Mouse (Mus musculus): ENCODE data around the gene Mylk. TPM values are rescaled to one million over a fixed set of nuclear protein-coding genes. Genes with fewer than 3 reads are reported as not detected.

The Mylk gene
- polyA plus RNA-seq, 1 experiment from 2014 or later: 3.0 TPM

- Histone ChIP-seq H3K4me3 (no peak overlapping the region), H3K4me1 (no peaks in the 10 kb centered on the region), H3K9me3 (0 out of 2 replicates have a peak, but pooled peaks cover 2% of the 10 kb centered on the region), H3K36me3 (replicated peaks) (peaks cover 35% of the 10 kb centered on the region), H3K27me3 (replicated peaks; ENCODE audit: low read depth, poor library complexity, severe bottlenecking) (peaks cover 16% of the 10 kb centered on the region), H3K27ac (replicated peaks) (no peak overlapping the region)
- 83% methylated on average over 5 of the region's 5 CpGs for WGBS
- no peak for DNase-seq (ENCODE audit: low spot score)
Observed at GRCm38 (mm10) chr16:35024300-35024699, 279.3 kb downstream of the Mylk start.

- WGBS: 96% methylated on average over 4 of the region's 4 CpGs
- H3K36me3 ChIP-seq (replicated peaks): peaks cover 44% of the 10 kb centered on the region
- DNase-seq (ENCODE audit: low spot score): no peak
- H3K9me3 ChIP-seq: 0 out of 2 replicates have a peak, but pooled peaks cover 2% of the 10 kb centered on the region
- H3K4me3 ChIP-seq: no peak overlapping the region
- H3K27ac ChIP-seq (replicated peaks): no peak overlapping the region
- no peaks in the 10 kb centered on the region for H3K4me1 ChIP-seq
- peaks cover 7% of the 10 kb centered on the region for H3K27me3 ChIP-seq (replicated peaks; ENCODE audit: low read depth, poor library complexity, severe bottlenecking)
Observed at GRCm38 (mm10) chr16:35025347-35025746, 280.3 kb downstream of the Mylk start.

- peaks cover 9% of the 10 kb centered on the region for H3K4me1 ChIP-seq
- no peak overlapping the region for H3K27ac ChIP-seq (replicated peaks)
- no peaks in the 10 kb centered on the region for H3K9me3 ChIP-seq
- peaks cover 69% of the 10 kb centered on the region for H3K36me3 ChIP-seq (replicated peaks)
- 94% methylated on average over 3 of the region's 3 CpGs for WGBS
- no peaks in the 10 kb centered on the region for H3K27me3 ChIP-seq (replicated peaks; ENCODE audit: low read depth, poor library complexity, severe bottlenecking)
- DNase-seq (ENCODE audit: low spot score): no peak
- no peak overlapping the region for H3K4me3 ChIP-seq
Observed at GRCm38 (mm10) chr16:35033241-35033640, 288.2 kb downstream of the Mylk start.

- Histone ChIP-seq H3K4me3 (no peak overlapping the region), H3K4me1 (peaks cover 15% of the 10 kb centered on the region), H3K36me3 (replicated peaks) (peaks cover 62% of the 10 kb centered on the region), H3K27ac (replicated peaks) (no peak overlapping the region), H3K9me3 (no peaks in the 10 kb centered on the region), H3K27me3 (replicated peaks; ENCODE audit: low read depth, poor library complexity, severe bottlenecking) (no peaks in the 10 kb centered on the region)
- DNase-seq (ENCODE audit: low spot score): no peak
- 78% methylated on average over 8 of the region's 8 CpGs for WGBS
Observed at GRCm38 (mm10) chr16:35033809-35034577, 289.0 kb downstream of the Mylk start.

- peaks cover 59% of the 10 kb centered on the region for H3K36me3 ChIP-seq (replicated peaks)
- H3K4me3 ChIP-seq: no peak overlapping the region
- H3K27ac ChIP-seq (replicated peaks): no peak overlapping the region
- no peaks in the 10 kb centered on the region for H3K27me3 ChIP-seq (replicated peaks; ENCODE audit: low read depth, poor library complexity, severe bottlenecking)
- peaks cover 17% of the 10 kb centered on the region for H3K4me1 ChIP-seq
- no peak for DNase-seq (ENCODE audit: low spot score)
- H3K9me3 ChIP-seq: no peaks in the 10 kb centered on the region
- 87% methylated on average over 5 of the region's 5 CpGs for WGBS
Observed at GRCm38 (mm10) chr16:35034971-35035370, 290.0 kb downstream of the Mylk start.

DNA sequence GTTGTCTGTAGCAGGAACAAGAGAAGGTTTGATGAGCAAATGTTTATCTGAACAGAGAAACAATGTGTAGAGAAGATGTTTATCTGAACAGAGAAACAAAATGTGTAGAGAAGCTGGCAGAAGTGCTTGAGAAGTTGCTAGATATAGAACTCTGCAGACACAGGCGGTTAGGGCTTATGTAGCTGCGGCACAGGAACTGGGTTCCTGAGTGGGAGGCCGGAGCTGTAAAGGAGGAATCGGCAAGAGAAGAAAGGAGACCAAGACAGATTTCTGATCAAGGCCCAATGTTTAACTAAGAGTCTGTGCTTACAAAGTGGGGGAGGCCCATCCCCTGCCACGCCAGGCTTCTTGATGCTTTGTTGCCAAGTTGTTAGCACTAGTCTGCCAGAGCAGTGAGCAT lies 291.7 kb downstream of the Mylk start:
- WGBS: 93% methylated on average over 5 of the region's 5 CpGs
- Histone ChIP-seq H3K4me3 (no peak overlapping the region), H3K27me3 (replicated peaks; ENCODE audit: low read depth, poor library complexity, severe bottlenecking) (no peaks in the 10 kb centered on the region), H3K4me1 (peaks cover 24% of the 10 kb centered on the region), H3K36me3 (replicated peaks) (peaks cover 62% of the 10 kb centered on the region), H3K27ac (replicated peaks) (no peak overlapping the region), H3K9me3 (no peaks in the 10 kb centered on the region)
- DNase-seq (ENCODE audit: low spot score): no peak

- no peaks in the 10 kb centered on the region for H3K27me3 ChIP-seq (replicated peaks; ENCODE audit: low read depth, poor library complexity, severe bottlenecking)
- WGBS: 24% methylated on average over 4 of the region's 4 CpGs
- no peak overlapping the region for H3K4me3 ChIP-seq
- H3K36me3 ChIP-seq (replicated peaks): peaks cover 58% of the 10 kb centered on the region
- DNase-seq (ENCODE audit: low spot score): peak; percentile 41
- peaks cover 24% of the 10 kb centered on the region for H3K4me1 ChIP-seq
- peak overlapping the region; percentile 57 for H3K27ac ChIP-seq (replicated peaks)
- H3K9me3 ChIP-seq: no peaks in the 10 kb centered on the region
Observed at GRCm38 (mm10) chr16:35038343-35039057, 293.5 kb downstream of the Mylk start.

GRCm38 (mm10) chr16:35040154-35040553 lies 295.1 kb downstream of the Mylk start:
- Histone ChIP-seq H3K4me1 (peaks cover 24% of the 10 kb centered on the region), H3K27me3 (replicated peaks; ENCODE audit: low read depth, poor library complexity, severe bottlenecking) (no peaks in the 10 kb centered on the region), H3K9me3 (no peaks in the 10 kb centered on the region), H3K4me3 (no peak overlapping the region), H3K36me3 (replicated peaks) (peaks cover 47% of the 10 kb centered on the region), H3K27ac (replicated peaks) (peak overlapping the region; percentile 30)
- DNase-seq (ENCODE audit: low spot score): no peak
- WGBS: 42% methylated on average over 1 of the region's 1 CpGs

- Histone ChIP-seq H3K4me1 (peaks cover 24% of the 10 kb centered on the region), H3K9me3 (no peaks in the 10 kb centered on the region), H3K4me3 (no peak overlapping the region), H3K36me3 (replicated peaks) (peaks cover 47% of the 10 kb centered on the region), H3K27me3 (replicated peaks; ENCODE audit: low read depth, poor library complexity, severe bottlenecking) (no peaks in the 10 kb centered on the region), H3K27ac (replicated peaks) (no peak overlapping the region)
- 75% methylated on average over 7 of the region's 7 CpGs for WGBS
- no peak for DNase-seq (ENCODE audit: low spot score)
Observed at GRCm38 (mm10) chr16:35041001-35041400, 296.0 kb downstream of the Mylk start.

DNA sequence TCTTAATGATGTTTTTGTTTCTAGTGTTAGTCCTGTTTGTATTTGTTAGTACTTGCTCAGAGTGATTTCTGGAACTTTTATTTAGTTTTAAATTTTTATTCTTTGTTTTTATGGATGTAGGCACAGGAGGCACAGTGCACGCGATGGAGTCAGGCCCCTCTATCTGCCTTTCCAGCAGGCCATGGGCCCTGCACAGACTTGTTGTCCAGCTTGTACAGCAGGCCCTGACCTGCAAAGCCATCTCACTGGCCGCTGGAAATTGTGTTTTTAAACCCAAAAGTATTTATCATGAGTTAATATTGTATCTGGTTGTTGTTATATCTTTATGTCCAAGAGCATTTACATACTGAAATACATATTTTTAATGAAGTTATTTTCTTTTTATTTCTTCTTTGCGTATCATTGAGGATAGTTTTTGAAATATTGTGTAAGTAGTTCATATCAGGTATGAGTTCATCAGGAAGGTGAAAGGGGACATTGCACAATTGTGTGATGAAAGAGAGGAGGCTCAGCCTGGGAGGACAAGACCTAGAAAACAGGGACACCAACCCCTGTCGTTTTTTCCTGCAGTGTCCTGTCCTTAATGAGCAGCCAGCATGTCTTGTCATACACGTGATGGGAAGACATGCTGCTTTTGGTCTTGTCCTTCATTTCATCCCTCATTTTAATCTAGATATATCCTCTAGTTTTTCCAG lies 301.2 kb downstream of the Mylk start:
- no peak overlapping the region for H3K4me3 ChIP-seq
- 82% methylated on average over 6 of the region's 6 CpGs for WGBS
- H3K36me3 ChIP-seq (replicated peaks): peaks cover 25% of the 10 kb centered on the region
- DNase-seq (ENCODE audit: low spot score): no peak
- H3K27ac ChIP-seq (replicated peaks): no peak overlapping the region
- H3K4me1 ChIP-seq: peaks cover 6% of the 10 kb centered on the region; the same call in 1 of the 2 replicates
- no peaks in the 10 kb centered on the region for H3K27me3 ChIP-seq (replicated peaks; ENCODE audit: low read depth, poor library complexity, severe bottlenecking)
- no peaks in the 10 kb centered on the region for H3K9me3 ChIP-seq

DNA sequence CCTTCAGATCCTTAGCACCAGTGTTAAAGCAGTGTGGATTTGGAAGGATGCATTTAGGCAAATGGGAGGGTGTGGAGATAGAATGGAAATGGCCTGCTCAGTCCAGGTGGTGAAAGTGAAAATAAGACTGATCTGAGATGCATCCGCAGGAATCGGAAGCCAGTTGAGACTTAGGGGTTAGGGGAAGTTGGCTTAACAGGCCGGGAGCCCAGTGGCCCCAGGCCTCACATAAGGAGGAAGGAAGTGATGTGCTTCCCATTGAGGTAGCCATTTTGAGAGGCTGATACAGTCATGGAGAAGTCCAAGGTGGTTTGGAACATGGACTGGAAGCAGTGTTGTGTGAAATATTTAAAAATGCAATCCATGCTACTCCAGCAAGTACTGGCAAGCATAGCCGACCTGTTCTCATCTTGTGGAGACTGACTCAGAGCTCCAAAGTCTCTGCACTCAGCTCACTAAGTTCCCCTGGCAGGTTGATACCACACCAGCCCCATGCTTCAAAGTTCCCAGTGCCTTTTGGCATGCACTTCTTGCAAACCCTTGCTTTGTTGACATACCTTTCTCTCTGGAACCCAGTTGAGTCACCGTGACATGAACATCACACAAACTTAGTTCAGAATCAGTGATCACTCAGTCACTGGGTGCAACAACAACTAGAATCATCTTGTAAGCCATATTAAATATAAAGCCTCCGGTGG lies 302.4 kb downstream of the Mylk start:
- Histone ChIP-seq H3K27ac (replicated peaks) (no peak overlapping the region), H3K27me3 (replicated peaks; ENCODE audit: low read depth, poor library complexity, severe bottlenecking) (no peaks in the 10 kb centered on the region), H3K36me3 (replicated peaks) (peaks cover 21% of the 10 kb centered on the region), H3K4me3 (no peak overlapping the region), H3K9me3 (no peaks in the 10 kb centered on the region), H3K4me1 (peaks cover 6% of the 10 kb centered on the region; the same call in 1 of the 2 replicates)
- no peak for DNase-seq (ENCODE audit: low spot score)
- WGBS: 90% methylated on average over 6 of the region's 6 CpGs

- Histone ChIP-seq H3K36me3 (replicated peaks) (peaks cover 18% of the 10 kb centered on the region), H3K27ac (replicated peaks) (no peak overlapping the region), H3K9me3 (no peaks in the 10 kb centered on the region), H3K27me3 (replicated peaks; ENCODE audit: low read depth, poor library complexity, severe bottlenecking) (no peaks in the 10 kb centered on the region), H3K4me1 (peaks cover 6% of the 10 kb centered on the region; the same call in 1 of the 2 replicates), H3K4me3 (no peak overlapping the region)
- peak; percentile 20 for DNase-seq (ENCODE audit: low spot score)
- WGBS: 61% methylated on average over 5 of the region's 5 CpGs
Observed at GRCm38 (mm10) chr16:35051066-35051465, 306.1 kb downstream of the Mylk start.

All from embryonic facial prominence, embryonic 10.5 days (tissue).